Mouse (Mus musculus) liver, adult (tissue): Measurements from ENCODE around the gene Fbxo9.

Experiments
- GATA4 ChIP-seq: IDR thresholded peaks from 2 replicates; pipeline ENCODE4 v1.6.1; 2014; ENCODE audit warnings: mild to moderate bottlenecking, low read length; ENCODE audit not compliant: insufficient replicate concordance

Gene Fbxo9

DNA sequence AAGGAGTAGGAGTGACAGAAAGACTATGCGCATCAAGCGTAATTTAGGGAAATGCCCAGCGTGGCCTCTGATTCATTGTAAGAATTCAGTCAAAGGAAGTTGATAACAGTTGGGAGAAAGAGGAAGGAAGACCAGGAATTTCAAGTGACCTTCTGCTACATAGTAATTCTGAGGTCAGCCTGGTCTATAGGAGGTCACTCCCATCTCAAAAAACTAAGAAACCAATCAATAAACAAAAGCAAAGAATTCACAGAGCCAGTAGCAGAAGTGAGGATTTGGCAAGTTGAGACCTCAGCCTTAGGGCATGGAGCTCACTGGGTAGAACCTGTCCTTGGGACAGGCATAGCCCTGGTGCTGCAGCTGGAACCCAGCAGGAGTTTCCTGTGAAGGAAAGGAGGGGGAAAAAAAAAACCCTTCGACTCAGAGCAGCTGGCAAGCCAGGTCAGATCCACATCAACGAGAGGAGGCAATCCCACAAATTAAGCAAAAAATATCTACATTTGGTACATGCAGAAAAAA, 58.4 kb downstream of the Fbxo9 start:
- TF ChIP-seq GATA4: peak; percentile 40; the same call in 1 of the 2 replicates

DNA sequence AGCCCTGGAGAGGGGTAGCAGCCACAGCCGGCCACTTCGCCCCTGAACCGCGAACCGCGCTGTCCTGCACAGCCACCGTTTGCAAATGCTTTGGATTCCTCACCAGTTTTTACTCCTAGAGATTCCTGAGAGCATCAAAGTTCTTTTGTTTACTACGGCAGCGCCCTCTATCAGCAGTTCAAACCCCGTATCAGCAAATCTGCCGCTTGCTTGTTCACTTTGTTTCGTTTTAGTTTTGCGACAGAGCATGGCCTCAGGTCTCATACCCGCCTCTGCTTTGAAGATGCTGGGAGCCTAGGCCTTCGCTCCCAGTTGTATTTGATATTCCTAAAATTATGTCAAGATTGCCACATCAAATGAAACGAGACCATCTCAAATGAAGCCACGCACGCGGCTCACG, 62.1 kb downstream of the Fbxo9 start:
- TF ChIP-seq GATA4: peak; percentile 68; the same call in 1 of the 2 replicates

DNA sequence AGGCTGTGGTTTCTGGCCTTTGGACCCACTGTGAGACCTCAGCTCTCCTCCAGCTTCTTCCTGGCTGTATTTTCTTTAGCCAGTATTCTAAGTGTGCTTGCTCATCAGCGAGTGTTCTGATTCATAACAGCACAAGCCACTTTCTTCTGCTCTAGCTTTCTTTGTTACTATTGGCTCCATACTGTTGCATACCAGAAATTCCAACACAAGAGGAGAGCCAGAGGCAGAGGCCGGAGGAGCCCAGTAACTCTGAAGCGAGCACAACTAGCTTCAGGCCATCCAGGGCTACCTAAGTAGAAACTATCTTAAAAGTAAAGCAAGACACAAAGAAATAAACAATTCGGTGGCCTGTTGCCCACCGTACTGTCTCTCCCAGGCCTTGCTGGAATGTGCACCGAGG, 63.7 kb downstream of the Fbxo9 start:
- TF ChIP-seq GATA4: no peak

DNA sequence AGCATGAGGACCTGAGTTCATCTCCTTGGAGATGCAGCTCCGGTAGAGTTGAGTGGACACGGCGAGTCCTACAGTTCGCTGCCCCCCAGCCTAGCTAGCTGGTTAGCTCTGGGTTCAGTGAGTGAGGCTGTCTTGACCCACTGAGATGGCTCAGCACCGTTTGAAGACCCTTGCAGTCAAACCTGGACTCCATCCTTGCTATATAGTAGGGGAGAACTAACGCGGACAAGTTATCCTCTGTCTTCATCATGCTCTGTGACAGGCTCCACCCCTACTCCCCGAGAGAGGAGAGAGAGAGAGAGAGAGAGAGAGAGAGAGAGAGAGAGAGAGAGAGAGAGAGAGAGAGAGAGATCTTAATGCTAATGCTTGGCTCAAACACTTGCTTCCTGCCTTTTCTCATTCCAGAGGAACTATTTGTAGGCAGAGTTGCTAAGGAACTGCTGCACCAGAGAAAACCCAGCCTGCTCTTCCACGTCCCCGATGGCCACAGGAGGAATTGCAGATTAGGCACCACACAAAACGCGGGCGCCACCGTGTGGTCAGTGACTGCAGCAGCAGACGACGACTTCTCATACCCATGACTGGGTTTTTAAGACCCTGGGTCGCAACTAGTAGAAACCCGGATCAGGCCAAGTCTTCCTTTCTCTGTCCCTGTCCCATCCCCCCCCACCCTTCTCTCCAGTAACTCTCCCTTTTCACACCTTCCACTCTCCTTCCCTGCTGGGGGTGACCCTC, 69.9 kb downstream of the Fbxo9 start:
- TF ChIP-seq GATA4: no peak; the same call in 1 of the 2 replicates

DNA sequence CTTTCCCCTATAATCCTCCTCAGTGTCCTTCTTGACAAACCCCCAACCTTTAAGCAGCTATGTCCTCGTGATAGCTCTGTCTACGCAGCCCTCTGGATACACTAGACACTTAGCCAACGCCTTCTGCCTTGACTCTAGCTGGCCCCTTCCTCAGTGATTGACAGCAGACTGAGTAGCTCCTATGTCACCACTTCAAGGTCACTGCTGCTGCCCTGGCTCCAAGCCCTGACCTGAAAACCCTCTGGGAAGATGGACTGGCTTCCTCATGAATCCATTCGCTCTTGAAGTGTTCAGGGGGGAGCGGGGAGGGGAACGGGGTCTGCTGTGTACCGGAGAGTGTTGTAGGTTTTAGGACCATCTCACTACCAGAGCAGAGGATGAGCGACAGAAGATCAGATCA, 73.0 kb downstream of the Fbxo9 start:
- TF ChIP-seq GATA4: no peak

DNA sequence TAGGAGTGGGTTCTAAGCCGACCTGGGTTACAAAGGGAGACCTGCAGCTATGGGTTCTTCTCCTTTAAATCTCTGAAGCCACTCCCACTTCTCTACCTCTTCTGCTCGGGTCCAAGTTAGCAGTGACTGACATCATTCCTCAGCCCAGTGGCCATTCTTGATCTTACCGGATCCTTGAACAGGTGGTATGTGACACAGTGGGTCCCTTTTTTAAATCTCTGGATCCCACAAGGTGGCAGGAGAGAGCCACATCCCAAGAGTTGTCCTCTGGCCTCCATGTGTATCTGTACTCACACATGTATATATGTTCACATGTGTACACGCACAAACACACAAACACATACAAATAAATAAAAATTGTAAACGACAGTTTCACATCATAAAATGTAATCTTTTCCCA, 73.6 kb downstream of the Fbxo9 start:
- TF ChIP-seq GATA4: no peak

DNA sequence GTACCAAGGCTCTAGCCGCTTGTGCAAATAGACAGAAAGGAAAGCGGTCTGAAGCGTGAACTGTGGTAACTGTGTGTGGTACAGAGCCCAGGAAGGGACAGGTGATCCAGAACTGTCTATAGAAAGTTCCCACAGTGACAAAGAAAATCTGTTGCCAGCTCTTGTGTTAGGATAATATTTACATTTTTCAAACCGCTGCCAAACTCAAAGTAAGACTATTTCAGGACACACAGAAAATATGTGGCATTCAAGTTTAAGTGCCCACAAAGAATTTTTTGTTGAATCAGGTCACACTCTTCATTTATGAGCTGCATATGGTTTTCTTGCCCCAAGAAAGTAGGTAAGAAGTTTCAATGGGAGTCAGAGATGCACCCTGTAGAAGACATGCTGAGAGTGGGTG, 75.9 kb downstream of the Fbxo9 start:
- no peak for TF ChIP-seq GATA4
